In the genomic region with DNA sequence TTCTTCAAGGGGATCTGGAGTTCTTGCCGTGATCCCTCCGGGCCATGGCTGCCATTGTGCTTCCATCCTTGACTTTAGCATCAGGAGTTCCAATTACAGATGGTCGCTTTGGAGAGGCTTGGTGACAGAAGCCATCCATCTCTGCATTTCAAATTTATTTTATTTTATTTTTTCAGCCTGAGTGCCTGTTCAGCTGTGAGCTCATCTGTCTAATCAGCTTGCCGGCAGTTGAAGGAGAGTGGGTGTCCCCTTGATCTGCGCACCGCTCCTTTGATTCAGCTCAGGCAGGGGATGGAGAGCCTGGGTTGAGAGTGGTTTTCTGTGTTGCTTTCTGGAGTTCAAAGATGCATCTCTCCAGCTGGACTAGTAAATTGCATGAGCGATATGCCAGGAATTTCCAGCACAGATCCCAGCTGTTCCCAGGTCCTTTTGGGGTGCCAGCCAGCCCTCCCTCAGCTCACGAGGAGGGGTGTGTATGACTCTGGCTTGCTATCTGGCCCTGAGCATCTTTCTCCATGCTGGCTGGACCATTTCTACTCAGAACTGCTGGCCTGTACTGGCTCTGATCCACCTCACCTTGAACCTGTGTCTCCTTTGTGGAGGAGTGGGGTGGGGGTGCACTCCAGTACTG, we compare ENCODE assay signal across 19 mouse cellular contexts. TPM values are rescaled to one million over a fixed set of nuclear protein-coding genes. Genes with fewer than 3 reads are reported as not detected.
DNase-seq lines count a peak whose midpoint lies in the region; ATAC-seq and TF ChIP-seq lines count a peak whose summit lies in the region.
"Had no signal": no experiment of that assay in that cellular context is flagged by ENCODE, and none has a peak within 500 bp of the region (broad histone marks: within the 10 kb centered on the region; RNA-seq: fewer than 3 reads in every experiment).

No protein-coding gene starts in this region.

- H3K4me3 ChIP-seq in forebrain, postnatal 0 days (ENCODE audit: low read depth, low read length) = no peak overlapping the region
- no peak overlapping the region for H3K4me3 ChIP-seq in forebrain, embryonic 13.5 days
- H3K4me3 ChIP-seq in midbrain, embryonic 14.5 days (replicated peaks; ENCODE audit: low read depth, low read length) = no peak overlapping the region
- H3K4me3 ChIP-seq in thymus, adult 2 months (ENCODE audit: control insufficient read depth, insufficient read depth, low read length) = no peak overlapping the region
- H3K4me3 ChIP-seq: embryonic facial prominence, embryonic 12.5 days had no signal

- ATAC-seq in forebrain, postnatal 0 days = peak; percentile 29
- no peak for ATAC-seq in forebrain, embryonic 13.5 days
- no peak for ATAC-seq in midbrain, embryonic 14.5 days (ENCODE audit: low FRiP score, low TSS enrichment)
- ATAC-seq: activated CD4-positive, CD25-positive, alpha-beta regulatory T cell, adult 4 months; forebrain, embryonic 16.5 days; Patski had no signal

- no peak for TF ChIP-seq CTCF in forebrain, postnatal 0 days (IDR thresholded peaks at IDR 0.05; ENCODE audit: low read depth)
- TF ChIP-seq CTCF in thymus, adult 2 months (IDR thresholded peaks at IDR 0.05; ENCODE audit: borderline replicate concordance, control insufficient read depth, extremely low read depth, insufficient read depth, low read length, poor library complexity) = no peak

- no peak for DNase-seq in forebrain, postnatal 0 days
- DNase-seq in Muller cell, postnatal 12 days (ENCODE audit: inconsistent ontology term) = peak; percentile 4
- DNase-seq in layer of hippocampus, adult 18-20 months (ENCODE audit: low spot score in 2 of 2) = peak; percentile 17 to 51
- no peak for DNase-seq in midbrain, embryonic 14.5 days
- no peak for DNase-seq in thymus, adult 2 months
- no peak for DNase-seq in MN1 (ENCODE audit: low spot score)
- DNase-seq: adrenal gland, postnatal 25 days; B cell, adult 2 months; heart, adult 18-20 months; kidney, adult 18-20 months; kidney, postnatal 25 days; lung, postnatal 14 days had no signal

- no peak overlapping the region for H3K9ac ChIP-seq in forebrain, postnatal 0 days
- H3K9ac ChIP-seq in forebrain, embryonic 13.5 days = no peak overlapping the region
- H3K9ac ChIP-seq in midbrain, embryonic 14.5 days (replicated peaks; ENCODE audit: low read length) = no peak overlapping the region
- H3K9ac ChIP-seq: embryonic facial prominence, embryonic 12.5 days had no signal

- H3K4me2 ChIP-seq in forebrain, postnatal 0 days (ENCODE audit: low read depth) = no peak overlapping the region
- no peak overlapping the region for H3K4me2 ChIP-seq in forebrain, embryonic 13.5 days
- no peak overlapping the region for H3K4me2 ChIP-seq in midbrain, embryonic 14.5 days (ENCODE audit: low read length)
- H3K4me2 ChIP-seq: embryonic facial prominence, embryonic 12.5 days had no signal

- no peak for TF ChIP-seq POLR2A in thymus, adult 2 months (IDR thresholded peaks at IDR 0.05; ENCODE audit: control insufficient read depth, extremely low read depth, insufficient read depth, low read length, poor library complexity)

- no peaks in the 10 kb centered on the region for H3K27me3 ChIP-seq in forebrain, postnatal 0 days (ENCODE audit: insufficient read depth, low read length)
- H3K27me3 ChIP-seq in forebrain, embryonic 13.5 days = no peaks in the 10 kb centered on the region
- H3K27me3 ChIP-seq in midbrain, embryonic 14.5 days (ENCODE audit: control insufficient read depth, insufficient read depth, low read length) = no peaks in the 10 kb centered on the region
- H3K27me3 ChIP-seq in thymus, adult 2 months (ENCODE audit: control insufficient read depth, insufficient read depth, low read length) = no peaks in the 10 kb centered on the region
- H3K27me3 ChIP-seq: embryonic facial prominence, embryonic 12.5 days had no signal

- no peak overlapping the region for H3K27ac ChIP-seq in forebrain, postnatal 0 days (ENCODE audit: low read depth, low read length)
- H3K27ac ChIP-seq in forebrain, embryonic 13.5 days = no peak overlapping the region
- H3K27ac ChIP-seq in midbrain, embryonic 14.5 days (replicated peaks; ENCODE audit: low read depth, low read length) = peak overlapping the region; percentile 45; the same call in 1 of the 2 replicates
- H3K27ac ChIP-seq in thymus, adult 2 months (ENCODE audit: control insufficient read depth, insufficient read depth, low read length) = no peak overlapping the region
- H3K27ac ChIP-seq: embryonic facial prominence, embryonic 12.5 days had no signal

- peaks cover 3% of the 10 kb centered on the region; the same call in 1 of the 2 replicates for H3K4me1 ChIP-seq in forebrain, postnatal 0 days (ENCODE audit: insufficient read depth)
- no peaks in the 10 kb centered on the region for H3K4me1 ChIP-seq in forebrain, embryonic 13.5 days
- H3K4me1 ChIP-seq in midbrain, embryonic 14.5 days (ENCODE audit: control insufficient read depth, insufficient read depth, low read length) = no peaks in the 10 kb centered on the region
- no peaks in the 10 kb centered on the region for H3K4me1 ChIP-seq in thymus, adult 2 months (replicated peaks; ENCODE audit: control insufficient read depth, insufficient read depth, low read length)
- H3K4me1 ChIP-seq: embryonic facial prominence, embryonic 12.5 days had no signal

- WGBS in forebrain, postnatal 0 days = 62% methylated on average over 8 of the region's 8 CpGs
- 68% methylated on average over 8 of the region's 8 CpGs for WGBS in forebrain, embryonic 13.5 days
- WGBS in midbrain, embryonic 14.5 days = 83% methylated on average over 8 of the region's 8 CpGs
- 92% methylated on average over 8 of the region's 8 CpGs for WGBS in thymus, adult 2 months

- H3K36me3 ChIP-seq in forebrain, postnatal 0 days (ENCODE audit: insufficient read depth) = no peaks in the 10 kb centered on the region
- no peaks in the 10 kb centered on the region for H3K36me3 ChIP-seq in forebrain, embryonic 13.5 days (ENCODE audit: poor library complexity, severe bottlenecking)
- H3K36me3 ChIP-seq in midbrain, embryonic 14.5 days (ENCODE audit: control insufficient read depth, insufficient read depth, low read length) = no peaks in the 10 kb centered on the region
- H3K36me3 ChIP-seq in thymus, adult 2 months (ENCODE audit: control insufficient read depth, insufficient read depth, low read length) = no peaks in the 10 kb centered on the region
- H3K36me3 ChIP-seq: embryonic facial prominence, embryonic 12.5 days had no signal

- H3K9me3 ChIP-seq in forebrain, postnatal 0 days (ENCODE audit: low read length) = no peaks in the 10 kb centered on the region
- H3K9me3 ChIP-seq in forebrain, embryonic 13.5 days (replicated peaks) = no peaks in the 10 kb centered on the region
- no peaks in the 10 kb centered on the region for H3K9me3 ChIP-seq in midbrain, embryonic 14.5 days (ENCODE audit: control insufficient read depth, low read length)
- H3K9me3 ChIP-seq: embryonic facial prominence, embryonic 12.5 days had no signal

RNA-seq across cellular contexts. Expression of a gene that starts 36.7 kb away (rescaled TPM):
- total RNA-seq in forebrain, postnatal 0 days (2014; rRNA removed) = 7.4 and 14.5 TPM in 2 replicates
- polyA plus RNA-seq in forebrain, postnatal 0 days (2015; fragmentation: Nextera tagmentation; extraction: Ambion mirVana) = 5.0 and 8.9 TPM in 2 replicates
- 5.2 and 6.4 TPM in 2 replicates for polyA plus RNA-seq in forebrain, embryonic 13.5 days (2015; fragmentation: Nextera tagmentation; extraction: Ambion mirVana)
- total RNA-seq in layer of hippocampus, adult 18-20 months (2021) = 10 to 100 TPM; 12.7 to 14.3 TPM
- 17.1 and 18.6 TPM in 2 replicates for polyA plus RNA-seq in midbrain, embryonic 14.5 days (2014; fragmentation: Nextera tagmentation; extraction: Ambion mirVana)
- polyA plus RNA-seq in thymus, adult 2 months (2012; rRNA removed) = 0.40 and 0.70 TPM in 2 replicates
- total RNA-seq: hematopoietic stem cell, adult 5-6 weeks; megakaryocyte-erythroid progenitor cell, adult 5-6 weeks had no signal

Comparison
In these comparisons a context has a peak if more than half of its experiments do, and no peak if none do; other contexts are left out.
1. DNase-seq: peak in Muller cell, postnatal 12 days (single experiment) and layer of hippocampus, adult 18-20 months (2 of 2); none in forebrain, postnatal 0 days (single experiment), midbrain, embryonic 14.5 days (single experiment), thymus, adult 2 months (single experiment) and MN1 (single experiment).